Mouse (Mus musculus) megakaryocyte progenitor cell, adult 5-6 weeks (primary cell): ENCODE measurements at regions not wholly inside any gene's neighbourhood (a gene's known extent, or its start where the extent isn't known, plus 50 kb on each side); places are given as distances from the start of the nearest gene placed in this dataset.
A peak's percentile ranks its signal among the peaks of the same experiment; 100 is the strongest.
"Not testable (repeated sequence)": the region's sequence is repeated elsewhere in the genome, so short reads cannot be mapped to it uniquely, and the experiment has no call there.

ENCODE experiments used
- ATAC-seq: replicated peaks from 2 replicates; pipeline ENCODE4 v1.8.0; 2016; ENCODE audit warnings: mild to moderate bottlenecking, moderate TSS enrichment, inconsistent platforms; ENCODE audit not compliant: poor library complexity

DNA sequence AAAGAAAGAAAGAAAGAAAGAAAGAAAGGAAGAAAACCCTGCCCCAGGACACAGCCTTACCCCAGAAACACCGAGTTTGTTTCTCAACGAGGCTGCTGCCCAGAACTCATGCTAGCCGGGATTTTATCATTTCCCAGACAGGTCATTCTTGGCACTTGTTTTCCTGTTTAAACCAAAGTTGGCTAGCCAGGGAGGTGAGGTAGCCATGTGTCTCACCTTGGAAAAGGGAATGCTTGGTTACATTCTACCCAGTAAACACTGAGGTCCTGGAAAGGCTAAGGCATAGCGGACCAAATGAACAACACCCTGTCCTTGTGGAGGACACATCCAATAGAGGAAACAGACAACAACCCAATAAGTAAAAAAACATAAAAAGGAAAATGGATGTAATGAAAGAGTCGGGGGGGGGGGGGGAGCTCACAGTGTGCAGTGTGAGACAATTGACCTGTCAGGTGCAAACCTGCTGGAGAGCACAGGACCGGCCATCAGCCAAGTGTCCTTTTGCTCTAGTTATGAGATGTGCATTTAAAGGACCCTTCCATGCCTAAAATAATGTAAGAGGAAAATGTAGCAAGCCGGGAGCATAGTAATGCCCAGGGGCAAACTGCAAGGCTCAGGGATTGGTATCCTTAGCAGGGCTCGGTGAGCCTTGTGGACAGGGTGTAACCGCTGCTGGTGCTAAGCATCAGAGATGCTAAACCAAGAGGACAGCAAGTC, 78.2 kb upstream of the Fzd7 start:
- ATAC-seq, result no peak

DNA sequence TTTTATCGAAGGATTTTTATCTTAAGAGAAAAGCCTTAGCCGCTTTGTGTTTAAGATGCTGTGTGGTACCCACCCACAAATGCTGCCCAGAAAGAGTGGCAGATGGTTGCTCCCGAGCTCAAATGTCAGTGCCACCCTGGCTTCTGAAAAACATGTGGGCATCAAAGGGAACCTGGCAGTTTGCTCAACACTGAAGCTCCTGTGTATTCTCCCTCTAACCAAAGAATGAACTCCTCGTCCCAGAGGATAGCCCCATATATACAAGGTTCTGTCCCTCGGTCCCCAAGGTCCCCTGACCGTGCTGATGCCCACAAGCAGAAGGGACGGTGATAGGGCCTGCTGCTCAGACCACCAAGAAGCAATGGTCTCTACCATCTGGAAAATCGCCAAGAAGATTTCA, 76.9 kb upstream of the Fzd7 start:
- no peak for ATAC-seq

DNA sequence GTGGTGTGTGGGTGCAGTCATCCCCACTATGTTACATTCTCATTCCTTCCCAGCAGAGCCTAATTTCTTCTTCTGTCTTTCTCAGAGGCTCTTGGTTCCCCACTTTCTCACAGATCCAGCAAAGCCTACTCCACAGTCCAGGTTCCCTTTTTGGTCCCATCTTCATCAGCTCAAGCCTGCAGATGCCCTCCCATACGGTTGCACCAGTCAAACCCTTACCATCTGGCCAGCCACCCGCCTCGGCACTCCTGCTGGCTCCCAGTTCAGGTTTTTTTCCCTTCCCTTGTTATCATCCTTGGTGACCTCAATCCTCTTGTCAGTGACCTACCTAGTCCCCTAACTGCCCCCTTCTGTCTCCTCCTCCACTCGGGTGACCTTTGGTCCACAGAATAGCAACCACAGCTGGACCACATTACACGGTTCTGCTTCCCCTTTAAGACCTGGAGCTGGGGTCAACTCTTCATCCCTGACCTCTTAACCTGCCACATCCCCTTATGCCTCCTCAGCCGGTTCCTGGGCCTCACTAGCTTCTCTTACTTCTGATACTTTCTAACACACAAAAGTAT, 75.4 kb upstream of the Fzd7 start:
- ATAC-seq, result no peak

DNA sequence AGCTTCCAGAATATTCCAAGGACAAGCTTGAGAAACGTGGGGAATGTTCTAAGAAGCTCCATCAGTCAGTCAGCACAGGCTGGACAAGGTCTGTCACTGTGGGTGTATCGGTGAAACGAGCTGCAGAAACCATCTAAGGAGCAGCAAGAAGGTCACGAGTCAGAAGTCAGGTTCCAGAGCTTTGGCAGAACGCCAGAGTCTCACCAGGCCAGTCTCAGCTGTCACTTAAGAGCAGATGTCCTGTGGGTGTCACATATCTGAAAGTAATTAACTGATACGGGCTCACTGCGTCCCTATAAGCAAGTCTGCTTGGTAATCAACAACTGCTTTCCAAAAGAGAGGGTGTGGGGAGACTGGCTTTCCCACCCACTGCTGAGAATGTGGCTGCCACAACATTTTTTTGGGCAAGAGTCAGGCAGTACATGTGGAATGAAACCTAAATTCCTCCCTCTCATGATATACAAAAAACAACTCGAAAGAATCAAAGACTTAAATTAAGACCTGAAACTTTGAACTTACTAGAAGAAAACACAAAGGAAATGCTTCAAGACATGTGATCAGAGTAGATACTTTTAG, 72.6 kb upstream of the Fzd7 start:
- ATAC-seq, result peak; percentile 80

DNA sequence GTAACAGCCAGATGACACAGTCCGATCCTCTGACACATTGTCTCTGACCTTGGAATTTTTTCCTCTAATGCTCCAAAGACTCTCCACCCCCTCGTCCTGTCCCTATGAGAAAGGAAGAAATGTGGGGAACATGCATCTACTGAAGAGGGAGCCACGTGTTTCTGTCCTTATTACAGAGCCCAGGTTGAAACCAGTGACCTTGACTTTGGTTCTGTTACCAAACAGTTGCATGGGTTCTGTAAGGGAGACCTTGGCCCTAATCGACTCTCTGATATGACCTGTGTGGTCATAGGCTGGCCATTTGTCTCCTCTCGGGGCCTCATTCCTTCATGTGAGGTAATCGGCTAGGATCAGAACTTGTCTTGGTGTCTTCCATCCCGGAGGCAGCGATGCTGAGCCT, 69.0 kb upstream of the Fzd7 start:
- ATAC-seq, result no peak

DNA sequence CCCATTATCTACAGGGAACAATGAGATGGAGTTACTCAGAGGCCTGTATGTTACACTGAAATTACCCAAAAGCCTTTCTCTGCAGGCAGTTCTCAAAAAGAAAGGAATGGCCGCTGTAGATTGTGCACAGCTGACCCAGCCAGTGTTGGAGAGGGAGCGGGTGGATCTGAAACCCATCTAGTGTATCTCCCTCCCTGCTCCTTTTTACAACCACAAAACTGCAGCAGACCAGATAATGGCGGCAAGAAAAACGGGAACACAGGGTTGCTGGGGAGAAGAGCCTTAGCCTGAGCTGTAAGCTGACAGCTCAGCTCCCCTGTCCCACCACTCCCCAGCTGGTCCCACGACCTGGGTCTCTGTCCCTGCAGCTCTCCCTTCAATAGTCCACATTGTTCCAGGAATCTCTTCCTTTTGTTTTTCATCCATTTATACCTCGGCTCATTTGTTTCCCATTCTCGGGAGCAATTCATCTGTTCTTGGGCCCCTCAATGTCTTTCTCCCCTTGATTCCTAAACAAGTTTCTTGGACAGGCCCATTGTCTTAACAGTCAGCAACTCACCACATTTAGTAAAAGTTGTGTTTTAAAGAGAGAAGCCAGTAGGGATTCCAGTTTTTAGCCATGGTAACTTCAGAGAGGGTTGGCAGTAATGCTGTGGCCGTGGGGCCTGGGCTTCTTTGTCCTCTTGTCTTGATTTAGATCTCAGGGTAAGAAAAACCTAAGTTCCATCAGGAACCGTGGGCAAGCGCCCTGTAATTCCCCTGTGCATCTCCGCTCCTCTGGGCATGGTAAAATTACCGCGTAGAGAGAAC, 67.6 kb upstream of the Fzd7 start:
- 0 out of 2 replicates have a peak, but pooled peaks have one; percentile 6 for ATAC-seq

DNA sequence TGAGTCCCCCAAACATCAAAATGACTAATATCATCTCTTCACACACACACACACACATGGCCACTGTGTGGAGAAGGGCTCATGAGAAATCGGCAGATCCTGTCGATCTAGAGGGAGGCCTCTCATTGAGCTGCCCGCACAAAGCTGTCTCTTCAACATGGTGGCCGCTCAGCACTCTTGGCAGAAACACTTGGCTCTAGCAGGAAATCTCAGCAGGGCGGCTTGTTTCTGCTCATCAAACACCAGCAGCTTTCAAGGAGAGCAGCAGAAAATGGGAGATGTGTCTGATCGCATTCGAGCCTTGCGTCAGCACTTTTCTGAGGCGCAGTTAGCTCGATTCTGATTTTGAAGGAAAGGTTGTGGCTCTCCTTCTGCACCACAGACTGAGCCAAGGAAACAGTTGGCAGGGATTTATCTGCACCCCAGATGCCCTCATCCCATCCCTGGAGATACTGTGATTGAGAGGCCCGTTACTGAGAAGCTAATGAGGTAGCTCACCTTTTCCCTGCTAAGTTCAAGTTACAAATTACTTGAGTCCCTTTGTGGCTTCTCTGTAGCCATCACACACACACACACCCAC, 66.4 kb upstream of the Fzd7 start:
- ATAC-seq, result no peak

DNA sequence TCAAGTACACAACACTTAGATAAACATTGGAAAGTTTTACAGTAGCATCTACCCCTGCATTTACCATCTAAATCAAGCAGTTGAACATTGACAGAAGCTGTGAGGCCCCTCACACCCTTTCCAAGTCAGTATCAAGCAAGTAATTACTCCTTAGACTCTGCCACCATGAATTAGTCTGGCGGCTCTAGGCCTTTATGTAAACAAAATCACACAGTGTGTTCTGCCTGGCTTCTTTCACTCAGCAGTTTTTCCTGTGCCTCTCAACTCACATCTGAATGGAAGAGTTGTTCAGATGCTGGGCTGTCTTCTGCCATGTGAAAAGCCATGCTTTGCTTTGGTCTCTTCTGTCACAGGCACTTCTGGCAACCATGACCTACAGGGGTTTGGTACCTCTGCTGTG, 64.9 kb upstream of the Fzd7 start:
- ATAC-seq, result no peak

DNA sequence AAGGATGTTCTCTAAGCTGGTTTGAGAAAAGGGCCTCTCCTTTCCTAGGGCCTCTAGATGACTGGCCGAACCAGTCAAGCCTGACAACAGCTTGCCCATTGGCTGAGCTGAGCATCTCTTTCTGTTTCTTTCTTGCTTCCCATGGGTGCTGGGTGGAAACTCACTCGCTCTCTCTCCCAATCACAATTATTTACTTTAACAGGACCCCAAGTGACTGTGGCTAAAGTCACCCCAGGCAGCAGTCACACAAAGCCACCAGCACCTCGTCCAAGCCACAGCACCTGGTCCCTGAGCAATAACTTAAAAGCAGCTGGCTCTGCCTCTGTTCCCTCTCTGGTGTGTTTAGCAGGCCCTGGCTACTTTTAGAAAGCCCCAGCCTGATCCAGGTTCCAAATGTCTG, 64.3 kb upstream of the Fzd7 start:
- ATAC-seq, result no peak

DNA sequence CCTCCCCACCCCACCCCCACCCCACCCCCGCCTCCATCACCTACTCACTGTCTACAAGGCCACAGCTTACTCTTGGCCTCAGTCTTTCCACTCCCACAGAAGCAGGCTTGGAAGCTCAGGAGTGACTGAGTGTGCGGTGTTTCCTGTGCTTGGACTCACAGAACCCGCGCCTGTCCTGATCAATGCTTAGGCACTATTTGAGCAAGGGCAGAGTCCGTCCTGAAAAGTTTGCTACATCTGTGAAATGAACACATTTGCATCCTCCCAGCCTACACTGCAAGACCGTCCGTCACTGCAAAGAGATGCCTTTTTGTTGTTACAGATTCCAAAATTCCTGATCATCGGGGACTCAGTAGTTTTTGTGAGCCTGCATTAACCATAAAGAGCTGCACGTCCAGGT, 63.5 kb upstream of the Fzd7 start:
- no peak for ATAC-seq

DNA sequence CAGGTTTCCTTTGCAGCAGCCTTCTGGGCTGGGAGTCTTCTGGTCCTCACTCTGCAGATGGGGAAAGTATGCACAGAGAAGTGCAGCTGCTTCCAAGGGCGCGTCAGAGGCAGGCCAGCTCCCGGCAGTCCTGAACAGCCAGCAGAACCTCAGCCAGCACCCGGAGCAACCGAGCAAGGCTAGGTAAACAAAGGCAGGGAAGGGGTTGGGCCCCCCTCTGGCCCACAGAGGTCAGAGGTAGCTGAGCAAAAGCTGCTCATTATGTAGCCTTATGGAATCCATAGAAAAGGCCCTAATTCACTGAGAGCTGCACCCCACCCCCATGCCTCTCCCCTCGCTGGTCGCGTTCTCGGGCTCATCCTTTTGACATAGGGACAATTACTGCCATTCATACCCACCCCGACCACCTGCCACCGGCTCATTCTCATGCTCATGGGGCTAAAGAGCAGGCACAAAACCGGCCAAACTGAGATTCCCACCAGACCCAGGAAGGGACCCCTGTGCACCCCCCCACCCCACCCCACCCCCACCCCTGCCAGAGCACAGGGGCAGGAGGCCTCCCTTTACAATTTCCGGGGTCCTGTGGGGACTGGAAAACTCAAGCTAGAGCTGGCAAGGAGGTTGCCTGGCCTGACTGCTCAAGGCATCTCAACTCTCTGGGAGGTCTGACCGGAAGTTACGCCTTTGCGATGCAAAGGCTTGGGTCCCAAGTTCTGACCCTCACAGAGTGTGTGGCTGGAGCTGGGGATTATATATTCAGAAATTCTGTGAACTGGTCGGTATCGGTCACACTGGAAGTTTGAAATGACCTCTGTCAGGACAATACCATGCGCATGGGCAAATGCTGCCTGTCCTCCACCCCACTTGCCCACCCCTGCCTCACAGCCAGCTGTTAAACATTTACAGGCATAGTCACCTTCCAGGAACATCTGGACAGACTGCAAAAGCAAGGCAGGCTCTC, 59.0 kb upstream of the Fzd7 start:
- no peak for ATAC-seq

DNA sequence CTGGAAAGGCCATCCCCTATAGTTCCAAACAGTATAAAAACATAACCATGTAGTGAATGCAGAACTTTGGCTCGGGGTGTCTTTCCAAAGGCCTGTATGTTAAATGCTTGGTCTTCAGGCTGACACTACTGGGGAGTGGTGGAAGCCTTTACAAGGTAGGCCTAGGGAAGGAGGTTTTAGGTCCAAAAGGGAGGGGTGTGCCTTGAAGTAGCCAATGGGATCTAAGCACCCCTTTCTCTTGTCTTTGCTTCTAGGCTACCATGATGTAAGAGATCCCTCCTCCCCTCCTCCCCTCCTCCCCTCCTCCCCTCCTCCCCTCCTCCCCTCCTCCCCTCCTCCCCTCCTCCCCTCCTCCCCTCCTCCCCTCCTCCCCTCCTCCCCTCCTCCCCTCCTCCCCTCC, 56.5 kb upstream of the Fzd7 start:
- not testable (repeated sequence) for ATAC-seq

DNA sequence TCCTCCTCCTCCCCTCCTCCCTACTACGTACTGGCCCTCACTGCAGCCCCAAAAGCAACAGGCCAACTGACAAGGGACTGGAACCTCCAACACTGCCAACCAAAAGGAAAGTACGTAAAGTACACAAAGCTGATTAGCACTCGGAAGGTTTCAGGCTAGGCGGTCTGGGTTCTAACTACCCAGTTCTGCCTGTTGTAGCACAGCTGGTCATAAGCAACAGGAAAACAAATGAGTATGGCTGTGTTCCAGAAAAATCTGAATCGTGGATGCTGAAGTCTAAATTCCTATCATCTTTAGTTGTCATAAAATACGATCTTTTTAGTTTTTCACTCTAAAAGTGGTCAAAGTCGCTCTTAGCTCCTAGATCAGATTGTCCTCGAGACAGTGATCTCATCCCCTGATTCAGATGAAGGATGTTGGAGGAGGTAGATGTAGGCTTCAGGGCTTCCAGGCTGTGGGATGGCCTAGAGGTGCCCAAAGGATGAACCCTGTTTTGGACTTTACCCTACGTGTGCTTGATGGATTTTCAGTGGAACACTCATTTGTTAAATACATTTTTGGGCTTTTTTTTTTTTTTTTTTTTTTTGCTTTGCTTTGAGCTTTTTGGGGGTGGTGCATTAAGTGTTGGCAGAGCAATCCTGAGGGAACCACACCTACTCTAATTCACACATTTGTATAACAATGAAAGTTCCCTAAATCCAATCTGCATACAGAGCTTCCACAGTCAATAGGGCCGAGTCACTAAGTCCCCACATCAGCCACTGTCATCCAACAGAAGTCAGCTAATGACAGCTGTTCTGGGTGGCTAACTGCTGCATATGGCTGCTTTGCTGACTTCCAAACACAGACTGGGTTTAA, 55.6 kb upstream of the Fzd7 start:
- ATAC-seq, result no peak

DNA sequence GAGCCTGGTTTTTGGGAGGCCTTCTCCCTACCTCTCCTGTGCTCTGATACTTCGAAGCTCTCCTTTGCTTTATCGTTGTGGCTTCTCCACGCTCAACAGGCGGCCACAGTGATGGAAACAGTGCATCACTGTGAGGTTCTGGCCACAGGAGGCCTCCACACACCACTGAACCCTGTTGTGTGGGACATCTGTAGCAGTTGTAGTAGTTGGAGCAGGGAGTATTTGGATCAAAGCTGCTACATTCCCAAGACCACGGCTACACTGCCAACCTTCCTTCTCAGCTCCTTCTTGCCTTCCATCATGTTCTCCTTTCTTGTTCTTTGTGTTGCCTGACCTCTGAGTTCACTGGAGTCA, 55.0 kb upstream of the Fzd7 start:
- no peak for ATAC-seq

DNA sequence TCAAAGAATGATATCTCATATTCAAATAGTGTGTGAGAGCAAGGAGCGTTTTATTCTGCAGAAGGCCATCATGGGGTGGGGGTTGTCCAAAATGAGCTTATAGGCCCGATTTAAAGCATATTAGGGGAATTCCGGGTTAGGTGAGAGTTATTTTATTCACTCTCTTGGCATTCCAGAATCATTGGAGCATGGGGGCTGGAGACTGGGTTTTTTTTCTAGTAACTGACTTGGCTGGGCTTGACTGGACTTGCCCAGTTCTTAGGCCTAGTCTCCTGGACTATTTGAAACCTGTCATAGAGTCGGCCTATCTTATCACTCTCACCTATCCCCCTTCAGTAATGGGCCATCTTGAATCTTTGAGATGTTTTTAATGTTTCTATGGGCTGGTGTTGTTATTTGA, 52.9 kb upstream of the Fzd7 start:
- ATAC-seq, result no peak

DNA sequence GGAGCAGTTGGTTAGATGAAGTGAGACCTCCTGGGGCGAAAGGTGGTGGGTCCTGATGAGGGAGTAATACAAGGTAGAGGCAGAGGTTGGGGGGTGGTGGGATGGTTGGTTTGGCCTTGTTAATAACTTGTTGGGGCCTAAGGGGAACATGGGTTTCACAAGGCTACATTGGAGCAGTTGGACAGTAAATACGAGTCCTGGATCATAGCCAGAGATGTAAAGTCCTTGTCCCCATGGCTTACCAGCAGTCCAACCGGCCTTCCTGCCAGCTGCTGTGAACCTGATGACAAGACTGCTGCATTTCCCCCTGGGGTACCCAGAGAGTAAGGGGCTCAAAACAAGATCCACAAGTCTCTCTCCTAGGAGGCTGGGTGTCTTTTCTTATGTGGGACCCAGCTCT, 52.0 kb upstream of the Fzd7 start:
- no peak for ATAC-seq

DNA sequence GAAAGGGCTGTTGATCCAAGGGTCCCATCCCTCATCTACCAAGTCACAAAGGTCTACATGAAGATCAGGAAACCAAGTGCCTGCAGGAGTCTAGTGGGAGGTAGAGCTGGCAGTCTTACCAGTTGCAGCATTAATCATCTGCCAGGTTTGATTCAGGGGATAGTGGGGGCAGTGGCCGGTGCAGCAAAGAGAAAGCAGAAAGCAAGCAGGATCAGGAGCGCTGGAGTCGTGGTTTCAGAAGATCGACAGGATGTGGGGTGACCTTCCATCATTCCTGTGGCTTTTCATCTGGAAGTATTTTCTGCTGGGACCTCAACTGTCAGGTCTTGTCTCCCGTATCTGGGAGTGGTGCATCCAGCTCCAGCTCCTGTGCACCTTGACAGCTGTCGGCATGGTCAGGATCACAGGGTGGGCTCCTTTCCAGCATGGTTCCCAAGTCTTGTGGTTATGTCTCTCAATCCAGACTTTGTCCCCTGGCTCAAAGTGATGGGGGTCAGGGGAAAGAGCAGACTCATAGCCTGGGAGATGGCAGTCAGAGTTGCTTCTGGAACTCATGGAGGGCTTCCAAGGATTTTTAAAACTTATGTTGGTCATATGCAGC, 51.2 kb upstream of the Fzd7 start:
- ATAC-seq, result no peak
